Mouse (Mus musculus) cerebellum, postnatal 25 days (tissue): ENCODE data around the gene Klf4.
A peak's percentile ranks its signal among the peaks of the same experiment; 100 is the strongest.

ENCODE experiments used
- DNase-seq, 2 experiments: peaks; one replicate each; pipeline ENCODE4 v3.0.0; 2021; ENCODE audit warnings: mixed read lengths in 2 of 2

Gene Klf4

DNA sequence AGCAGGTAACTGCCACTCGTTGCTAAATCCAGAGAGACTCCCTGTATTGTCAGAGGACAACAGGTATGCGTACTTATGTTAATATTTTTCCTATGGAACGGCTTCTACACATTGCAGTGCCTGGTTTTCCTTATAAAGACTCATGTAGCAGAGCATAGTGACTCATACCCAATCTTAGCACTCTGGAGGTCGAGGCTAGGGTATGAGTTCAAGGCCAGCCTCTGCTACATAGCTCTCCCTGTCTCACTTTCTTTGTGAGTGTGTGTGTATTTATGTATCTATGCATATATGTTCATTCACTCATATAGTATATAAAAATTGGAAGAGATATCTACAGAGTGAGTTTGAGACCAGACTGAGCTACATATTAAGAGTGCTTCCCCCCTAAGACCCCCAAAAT is 8.3 kb downstream of the Klf4 start:
- no peak for DNase-seq

DNA sequence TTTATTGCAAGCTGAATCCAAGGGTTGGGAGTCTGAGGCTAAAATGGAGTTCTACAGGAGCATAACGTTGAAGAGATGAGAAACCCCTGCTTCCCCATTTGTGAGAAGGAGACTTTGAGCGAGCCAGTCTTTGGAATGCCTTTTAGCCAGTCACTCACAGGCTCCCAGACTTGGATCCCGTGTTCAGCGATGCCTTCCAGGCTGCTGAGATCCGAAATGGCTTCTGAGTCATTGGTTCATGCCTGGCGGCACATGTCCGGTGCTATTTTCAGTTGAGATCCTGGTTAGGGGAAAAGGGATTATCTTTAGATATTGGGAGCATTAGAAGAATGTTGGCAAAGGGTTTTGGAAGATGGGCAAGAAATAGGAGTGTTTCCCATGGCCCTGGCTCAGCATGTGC is 14.8 kb downstream of the Klf4 start:
- DNase-seq, result no peak

DNA sequence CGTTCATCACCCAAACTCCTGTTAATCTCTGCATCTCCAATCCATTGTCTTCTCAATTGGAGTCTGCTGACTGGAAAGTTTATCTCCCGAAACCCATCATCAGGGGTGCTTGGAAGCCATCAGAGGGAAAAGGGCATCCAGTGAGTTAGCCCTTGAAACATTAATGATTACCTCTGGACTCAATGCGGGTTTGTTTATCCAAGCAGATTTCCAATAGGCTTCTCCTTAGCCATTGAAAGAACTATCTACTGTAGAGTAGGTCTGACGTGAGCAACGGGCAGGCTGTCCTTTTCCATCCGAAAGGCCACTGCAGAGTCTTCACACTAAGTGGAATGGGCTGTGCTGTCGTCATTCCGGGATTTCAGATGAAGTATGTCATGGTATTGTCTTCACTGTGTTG is 16.2 kb downstream of the Klf4 start:
- no peak for DNase-seq

DNA sequence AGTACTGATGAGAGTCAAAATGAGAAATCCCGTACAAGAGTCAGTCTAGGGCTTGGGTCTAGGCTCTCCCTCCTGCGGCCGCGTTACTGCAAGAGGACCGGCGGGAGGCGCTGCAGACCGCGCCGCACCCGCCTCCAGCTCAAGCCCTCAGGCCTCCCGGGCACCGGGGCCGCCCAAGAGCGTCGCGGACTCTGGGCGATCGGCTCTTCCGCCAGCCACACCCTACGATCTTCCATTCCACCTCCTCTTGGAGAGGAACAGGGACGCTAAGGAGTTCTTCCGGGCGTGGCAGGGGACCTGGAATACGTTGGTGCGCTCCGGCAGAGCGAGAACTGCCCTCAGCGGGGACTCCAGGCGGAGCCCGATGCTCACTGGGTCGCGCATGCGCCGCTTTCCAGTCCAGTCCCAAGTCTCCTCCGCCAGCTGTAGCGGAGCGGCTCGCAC is 17.5 kb downstream of the Klf4 start:
- DNase-seq, result peak; percentile 79 to 82

GRCm38 (mm10) chr4:55513615-55514279 is 18.5 kb downstream of the Klf4 start:
- no peak for DNase-seq

GRCm38 (mm10) chr4:55511389-55511788 is 20.9 kb downstream of the Klf4 start:
- no peak for DNase-seq

GRCm38 (mm10) chr4:55508712-55509111 is 23.6 kb downstream of the Klf4 start:
- no peak for DNase-seq

- DNase-seq, result no peak
Observed at GRCm38 (mm10) chr4:55498621-55499020, 33.6 kb downstream of the Klf4 start.

GRCm38 (mm10) chr4:55496416-55496815 is 35.9 kb downstream of the Klf4 start:
- no peak for DNase-seq

DNA sequence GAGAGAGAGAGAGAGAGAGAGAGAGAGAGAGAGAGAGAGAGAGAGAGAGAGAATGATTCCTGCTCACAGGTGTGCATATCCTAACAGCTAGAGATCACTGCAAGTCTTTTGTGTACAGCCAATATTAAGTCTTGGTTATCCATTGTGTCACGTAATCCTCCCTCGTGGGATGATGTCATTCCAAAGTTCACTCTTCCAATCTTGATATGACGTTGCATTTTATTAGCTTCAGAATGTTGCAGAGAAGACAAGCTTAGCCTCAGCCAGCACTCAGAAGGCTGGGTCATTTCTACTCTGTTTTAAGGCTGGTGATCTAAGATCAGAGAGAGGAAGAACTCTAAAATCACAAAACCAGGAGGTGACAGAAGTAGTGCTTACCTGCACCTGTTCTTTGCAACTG is 39.0 kb downstream of the Klf4 start:
- no peak for DNase-seq

GRCm38 (mm10) chr4:55489328-55489727 is 42.9 kb downstream of the Klf4 start:
- no peak for DNase-seq

DNA sequence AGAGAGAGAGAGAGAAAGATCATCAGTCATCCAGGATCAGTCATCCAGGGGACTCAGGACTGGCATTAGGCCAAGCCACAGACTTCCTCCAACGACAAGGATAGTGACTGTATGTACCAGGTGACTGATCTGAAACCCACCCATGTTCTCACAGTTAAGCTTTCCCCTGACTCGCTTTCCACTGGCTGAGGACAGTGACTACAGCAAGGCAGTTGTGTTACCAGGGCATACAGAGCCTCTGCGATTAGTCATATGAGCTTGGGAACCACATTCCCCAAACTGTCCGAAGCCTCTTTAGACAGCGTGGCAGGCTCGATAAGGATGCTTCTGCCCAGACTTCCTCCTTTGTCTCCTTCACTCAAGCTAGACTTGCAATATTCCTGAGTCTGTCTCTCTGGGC is 43.7 kb downstream of the Klf4 start:
- DNase-seq, result no peak

DNA sequence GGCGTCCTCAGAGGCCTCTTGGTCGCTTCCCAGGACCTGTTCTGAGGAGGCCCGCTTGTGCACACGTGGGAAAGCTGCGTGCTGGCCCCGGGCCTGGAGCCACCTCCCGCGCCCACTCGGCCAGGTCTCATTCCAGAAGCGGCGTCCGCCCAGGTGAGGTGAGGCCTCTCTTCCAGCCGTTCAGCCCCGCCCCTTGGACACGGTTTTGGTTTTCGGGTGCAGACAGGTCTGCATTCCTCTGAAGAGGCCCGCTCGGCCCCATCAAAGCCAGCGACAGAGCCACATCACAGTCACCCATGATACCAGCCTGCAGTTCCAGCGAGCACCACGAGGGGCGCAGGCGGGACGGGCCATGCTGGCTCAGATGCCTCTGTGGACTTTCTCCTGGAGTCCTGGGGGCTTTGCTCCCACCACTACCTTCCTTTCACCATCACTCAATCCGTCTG is 51.9 kb downstream of the Klf4 start:
- DNase-seq, result peak; percentile 81 to 89

- DNase-seq, result no peak
Observed at GRCm38 (mm10) chr4:55478333-55478732, 53.9 kb downstream of the Klf4 start.

- peak; percentile 30 to 49 for DNase-seq
Observed at GRCm38 (mm10) chr4:55477933-55478332, 54.3 kb downstream of the Klf4 start.

DNA sequence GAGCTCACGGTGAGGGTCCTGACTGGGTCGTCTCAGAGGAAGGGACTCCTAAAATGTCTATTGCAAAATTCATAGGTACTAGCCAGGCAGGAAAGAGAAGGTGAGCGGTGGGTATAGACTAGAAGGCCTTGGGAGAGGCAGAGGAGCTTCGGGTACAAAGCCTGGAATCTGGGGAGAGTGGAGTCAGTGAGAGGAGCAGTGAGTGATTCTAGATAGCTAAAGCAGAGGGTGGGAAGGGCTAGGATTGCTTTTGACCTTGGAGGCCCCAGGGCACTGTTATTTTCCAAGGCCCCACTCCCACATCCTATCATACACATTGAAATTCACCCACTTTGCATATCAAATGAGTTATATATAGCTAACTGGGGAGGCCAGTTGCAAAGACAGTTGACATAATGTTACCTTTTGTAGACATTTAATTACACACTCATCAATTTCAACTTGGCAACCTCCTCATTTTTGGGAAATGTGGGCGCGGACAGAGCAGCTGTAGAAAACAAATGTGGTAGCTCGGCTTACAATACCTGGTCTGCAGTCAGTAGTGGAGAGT is 55.0 kb downstream of the Klf4 start:
- DNase-seq, result no peak
